Comparison of ENCODE assay signal across 11 mouse cellular contexts in genomic region chr17:44230083-44230482, GRCm38 (mm10). TPM values are rescaled to one million over a fixed set of nuclear protein-coding genes. Genes with fewer than 3 reads are reported as not detected.
DNase-seq lines count a peak whose midpoint lies in the region; ATAC-seq and TF ChIP-seq lines count a peak whose summit lies in the region.
"Had no signal": no experiment of that assay in that cellular context is flagged by ENCODE, and none has a peak within 500 bp of the region (broad histone marks: within the 10 kb centered on the region; RNA-seq: fewer than 3 reads in every experiment).

No protein-coding gene starts in this region.

- ATAC-seq in heart, embryonic 15.5 days (replicated peaks; ENCODE audit: insufficient number of reproducible peaks, insufficient read depth, low FRiP score, low read depth): no peak
- no peak for ATAC-seq in stomach, postnatal 0 days (ENCODE audit: low FRiP score, low TSS enrichment)
- no peak for ATAC-seq in CD4-positive, CD25-positive, alpha-beta regulatory T cell, adult 4 months
- ATAC-seq: midbrain, embryonic 13.5 days had no signal

- H3K27ac ChIP-seq in layer of hippocampus, adult 2 months: peak overlapping the region; percentile 49; the same call in 1 of the 2 replicates
- H3K27ac ChIP-seq in heart, embryonic 15.5 days: peak overlapping the region; percentile 59
- 0 out of 2 replicates have a peak overlapping the region, but pooled peaks have one; percentile 40 for H3K27ac ChIP-seq in stomach, postnatal 0 days (replicated peaks)
- H3K27ac ChIP-seq: midbrain, embryonic 13.5 days had no signal

- no peak for TF ChIP-seq CTCF in layer of hippocampus, adult 2 months (conservative IDR thresholded peaks at IDR 0.05)
- TF ChIP-seq CTCF in stomach, postnatal 0 days (IDR thresholded peaks at IDR 0.05; ENCODE audit: low read depth): no peak

- H3K36me3 ChIP-seq in heart, embryonic 15.5 days: no peaks in the 10 kb centered on the region
- H3K36me3 ChIP-seq in stomach, postnatal 0 days (ENCODE audit: control insufficient read depth, insufficient read depth, low read length): no peaks in the 10 kb centered on the region
- H3K36me3 ChIP-seq: midbrain, embryonic 13.5 days had no signal

- H3K9ac ChIP-seq in heart, embryonic 15.5 days: no peak overlapping the region
- 0 out of 2 replicates have a peak overlapping the region, but pooled peaks have one; percentile 8 for H3K9ac ChIP-seq in stomach, postnatal 0 days (ENCODE audit: low read length)
- H3K9ac ChIP-seq: midbrain, embryonic 13.5 days had no signal

- TF ChIP-seq EP300 in stomach, postnatal 0 days (optimal IDR thresholded peaks at IDR 0.05): no peak

- H3K9me3 ChIP-seq in heart, embryonic 15.5 days (replicated peaks): no peaks in the 10 kb centered on the region
- no peaks in the 10 kb centered on the region for H3K9me3 ChIP-seq in stomach, postnatal 0 days (ENCODE audit: control insufficient read depth, low read length)

- H3K27me3 ChIP-seq in heart, embryonic 15.5 days: no peaks in the 10 kb centered on the region
- H3K27me3 ChIP-seq in stomach, postnatal 0 days (ENCODE audit: control insufficient read depth, insufficient read depth, low read length): no peaks in the 10 kb centered on the region
- H3K27me3 ChIP-seq: midbrain, embryonic 13.5 days had no signal

- no peak overlapping the region for H3K4me3 ChIP-seq in layer of hippocampus, adult 2 months
- H3K4me3 ChIP-seq in heart, embryonic 15.5 days: no peak overlapping the region
- no peak overlapping the region for H3K4me3 ChIP-seq in stomach, postnatal 0 days (ENCODE audit: low read depth, low read length)
- H3K4me3 ChIP-seq: midbrain, embryonic 13.5 days had no signal

- no peak for DNase-seq in layer of hippocampus, adult 2 months (ENCODE audit: low spot score in 2 of 2)
- DNase-seq in layer of hippocampus, postnatal 10 days (ENCODE audit: low spot score in 2 of 2): no peak
- peak; percentile 44 to 76 for DNase-seq in kidney, postnatal 36 days
- no peak for DNase-seq in stomach, postnatal 0 days (ENCODE audit: low spot score)
- no peak for DNase-seq in right cerebral cortex, postnatal 14 days
- no peak for DNase-seq in cerebellum, adult 11 months
- DNase-seq: cerebellum, postnatal 10 days; thymus, postnatal 14 days had no signal

- 39% methylated on average over 10 of the region's 10 CpGs for WGBS in heart, embryonic 15.5 days
- WGBS in stomach, postnatal 0 days: 38% methylated on average over 10 of the region's 10 CpGs

- 0 out of 2 replicates have a peak, but pooled peaks cover 7% of the 10 kb centered on the region for H3K4me1 ChIP-seq in heart, embryonic 15.5 days (replicated peaks)
- H3K4me1 ChIP-seq in stomach, postnatal 0 days (replicated peaks; ENCODE audit: control insufficient read depth, insufficient read depth): no peaks in the 10 kb centered on the region
- H3K4me1 ChIP-seq: midbrain, embryonic 13.5 days had no signal

- peak overlapping the region; percentile 35; the same call in 1 of the 2 replicates for H3K4me2 ChIP-seq in heart, embryonic 15.5 days
- H3K4me2 ChIP-seq in stomach, postnatal 0 days (replicated peaks; ENCODE audit: low read depth): no peak overlapping the region
- H3K4me2 ChIP-seq: midbrain, embryonic 13.5 days had no signal

RNA-seq across cellular contexts. Expression of gene Clic5, which starts 41.7 kb away (rescaled TPM):
- total RNA-seq in layer of hippocampus, adult 2 months (2021): 1 to 10 TPM; 3.3 to 4.2 TPM
- total RNA-seq in layer of hippocampus, postnatal 10 days (2021): 1 to 10 TPM; 1.8 to 2.1 TPM
- 12.4 and 12.5 TPM in 2 replicates for polyA plus RNA-seq in heart, embryonic 15.5 days (2015; fragmentation: Nextera tagmentation; extraction: Ambion mirVana)
- 3.7 and 4.8 TPM in 2 replicates for polyA plus RNA-seq in stomach, postnatal 0 days (2015; fragmentation: Nextera tagmentation; extraction: Ambion mirVana)
- under 1 TPM in 1 of 2 experiments, not detected in 1; 0.28 TPM for polyA plus RNA-seq in CD4-positive, CD25-positive, alpha-beta regulatory T cell, adult 4 months (2017; shearing (Covaris generic))

Comparison
In these comparisons a context has a peak if more than half of its experiments do, and no peak if none do; other contexts are left out.
1. DNase-seq: peak in kidney, postnatal 36 days (2 of 2); none in layer of hippocampus, adult 2 months (0 of 2), layer of hippocampus, postnatal 10 days (0 of 2), stomach, postnatal 0 days (single experiment), right cerebral cortex, postnatal 14 days (single experiment) and cerebellum, adult 11 months (single experiment).
2. Peak in every context shown above with its lines, with median percentiles within 50 percentile points of each other: H3K27ac ChIP-seq.